Mouse (Mus musculus) natural killer cell, adult 2 months (primary cell): ENCODE measurements at regions not wholly inside any gene's neighbourhood (a gene's known extent, or its start where the extent isn't known, plus 50 kb on each side); places are given as distances from the start of the nearest gene placed in this dataset.
"Not testable (repeated sequence)": the region's sequence is repeated elsewhere in the genome, so short reads cannot be mapped to it uniquely, and the experiment has no call there.

Experiments
- DNase-seq, 2 experiments: peaks; one replicate each; pipeline ENCODE4 v3.0.0; 2022; ENCODE audit warnings: low spot score in 2 of 2

DNA sequence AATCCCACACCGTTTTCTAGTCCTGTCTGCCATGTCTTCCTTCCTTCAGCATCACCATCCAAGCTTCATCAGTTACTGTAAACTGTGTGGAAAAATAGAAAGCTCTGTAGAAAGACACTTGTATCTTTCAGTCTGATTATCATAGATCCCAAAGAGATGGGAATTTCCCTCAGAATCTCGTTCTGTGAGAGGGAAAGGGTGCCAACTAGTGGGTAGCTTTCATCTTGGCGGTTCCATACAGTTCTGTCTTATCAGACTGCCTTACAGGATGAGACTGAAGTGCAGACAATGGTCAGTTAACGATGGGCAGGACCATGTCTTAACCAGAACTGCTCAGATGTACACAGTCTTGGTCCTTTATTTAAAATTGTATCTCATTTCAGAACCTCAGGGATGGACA is 243.9 kb downstream of the Gadd45g start:
- DNase-seq = no peak

DNA sequence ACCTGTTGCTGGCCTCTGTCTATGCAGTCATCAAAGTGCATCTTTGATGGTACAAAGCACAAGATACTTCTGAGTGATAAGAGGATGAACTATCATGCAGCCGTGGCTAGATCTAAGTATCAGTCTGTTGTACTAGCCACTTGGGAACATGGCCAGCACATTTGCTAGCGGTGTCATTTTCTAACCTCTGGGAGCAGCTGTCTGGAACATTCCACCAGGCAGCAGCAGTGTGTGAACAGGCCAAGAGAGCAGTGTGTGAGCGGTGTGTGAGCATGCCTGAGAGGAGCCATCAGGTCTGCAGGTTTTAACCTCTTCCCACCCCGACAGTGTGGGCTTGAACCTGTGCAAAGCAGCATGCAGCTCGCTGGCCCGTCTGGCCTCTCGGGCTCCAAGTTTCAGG is 248.3 kb downstream of the Gadd45g start:
- no peak for DNase-seq

DNA sequence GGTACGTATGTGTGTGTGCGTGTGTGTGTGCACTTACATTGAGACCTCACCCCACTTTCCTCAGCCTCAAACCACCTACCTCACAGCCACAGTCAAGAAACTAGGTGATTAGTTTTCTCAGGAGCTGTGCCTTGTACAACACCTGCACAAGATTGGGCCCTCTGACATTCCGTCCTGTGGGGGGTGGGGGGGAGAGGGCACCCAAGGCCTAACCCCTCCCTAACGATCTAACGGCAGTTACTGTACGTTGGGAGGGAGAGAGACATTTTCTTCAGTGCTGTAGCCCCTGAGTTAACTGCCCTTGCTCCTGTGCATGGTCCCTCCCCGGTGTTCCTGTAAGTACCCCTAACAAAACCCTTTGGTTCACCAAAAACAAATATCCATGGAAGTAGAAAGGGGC is 250.0 kb downstream of the Gadd45g start:
- DNase-seq = no peak

DNA sequence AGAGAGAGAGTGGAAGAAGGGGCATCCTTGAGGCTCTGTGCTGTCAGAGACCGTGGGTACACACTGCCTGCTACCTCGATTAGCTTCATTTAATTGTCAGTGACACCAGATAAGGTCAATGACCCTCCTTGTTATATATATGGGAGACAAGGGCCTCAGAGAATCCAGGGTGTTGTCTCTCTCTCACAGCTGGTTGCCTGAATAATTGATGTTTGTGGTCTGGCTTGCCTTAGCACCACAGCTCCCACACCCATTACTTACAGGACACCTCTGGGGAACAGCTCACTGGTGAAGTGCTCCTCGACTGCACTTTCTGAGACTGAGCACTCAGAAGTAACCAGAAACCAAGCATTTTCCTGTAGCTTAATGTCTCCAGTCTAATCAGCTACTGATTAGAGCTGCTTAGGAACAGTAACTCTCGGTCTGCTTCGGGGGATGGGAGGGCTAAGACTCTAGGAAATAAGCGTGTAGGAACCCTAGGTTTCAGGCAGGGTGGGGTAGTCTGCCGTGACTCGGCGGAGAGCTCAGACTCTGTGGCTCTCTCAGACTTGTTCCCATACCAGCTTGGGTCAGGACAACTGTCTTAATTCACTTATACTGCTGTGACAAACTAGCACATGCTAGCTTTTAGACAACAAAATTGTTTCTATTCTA is 259.6 kb downstream of the Gadd45g start:
- DNase-seq = no peak

DNA sequence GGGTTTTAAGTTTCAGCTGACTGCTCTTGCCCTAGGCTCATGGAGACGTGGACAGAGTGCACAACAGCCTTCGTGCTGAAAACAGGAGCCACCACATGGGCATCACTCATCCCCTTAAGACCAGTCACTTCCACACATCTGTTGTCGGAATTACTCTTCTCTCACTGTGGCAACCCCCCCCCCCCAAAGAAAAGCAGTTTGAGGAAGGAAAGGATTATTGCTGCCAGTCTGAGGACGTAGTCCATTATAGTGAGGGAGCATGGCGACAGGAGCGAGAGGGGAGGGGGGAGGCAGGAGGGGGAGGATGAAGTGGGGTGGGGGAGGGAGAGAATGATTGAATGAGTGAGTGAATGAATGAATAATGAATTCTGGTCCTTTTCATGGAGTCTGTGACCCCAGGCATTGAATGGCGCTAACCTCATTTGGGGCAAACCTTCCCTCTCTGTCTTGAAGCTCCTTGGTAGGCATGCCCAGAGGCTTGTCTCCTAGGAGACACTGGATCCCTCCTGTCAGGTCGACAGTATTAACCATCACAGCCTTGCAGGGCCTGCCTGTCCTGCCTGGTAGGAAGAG is 262.0 kb downstream of the Gadd45g start:
- DNase-seq = no peak

DNA sequence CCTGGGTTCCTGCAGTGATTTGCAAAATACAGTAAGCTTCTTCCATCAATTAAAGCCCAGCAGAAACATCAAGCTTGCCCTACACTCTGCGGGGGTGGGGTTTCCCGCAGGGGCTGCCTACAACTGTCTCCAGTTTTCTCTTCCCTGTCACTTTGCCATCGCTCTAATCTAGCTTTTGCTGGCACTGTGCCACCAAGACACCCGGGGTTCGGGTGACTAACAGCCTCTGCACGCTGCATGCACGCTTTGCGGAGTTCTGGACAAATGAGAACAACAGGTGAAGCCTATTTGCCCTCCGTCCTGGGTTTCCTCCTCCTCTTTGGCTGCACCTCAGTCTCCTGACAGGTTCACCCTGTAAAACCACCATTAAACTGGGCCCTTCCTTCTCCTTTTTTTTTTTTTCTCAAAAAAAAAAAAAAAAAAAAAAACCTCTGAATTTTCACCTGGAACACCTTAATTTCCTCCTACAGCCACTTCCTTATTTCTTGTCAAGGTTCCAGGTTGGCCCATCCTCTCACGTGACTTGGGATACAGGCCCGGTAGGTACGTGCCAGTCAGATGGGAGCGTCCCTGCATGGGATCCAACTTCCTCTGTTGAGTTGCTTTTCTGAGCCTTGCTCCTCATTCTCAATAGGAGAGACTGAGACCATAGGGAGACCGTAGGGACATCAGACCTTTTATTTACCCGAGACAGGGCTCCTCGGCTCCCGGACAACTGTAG is 262.7 kb downstream of the Gadd45g start:
- no peak for DNase-seq

DNA sequence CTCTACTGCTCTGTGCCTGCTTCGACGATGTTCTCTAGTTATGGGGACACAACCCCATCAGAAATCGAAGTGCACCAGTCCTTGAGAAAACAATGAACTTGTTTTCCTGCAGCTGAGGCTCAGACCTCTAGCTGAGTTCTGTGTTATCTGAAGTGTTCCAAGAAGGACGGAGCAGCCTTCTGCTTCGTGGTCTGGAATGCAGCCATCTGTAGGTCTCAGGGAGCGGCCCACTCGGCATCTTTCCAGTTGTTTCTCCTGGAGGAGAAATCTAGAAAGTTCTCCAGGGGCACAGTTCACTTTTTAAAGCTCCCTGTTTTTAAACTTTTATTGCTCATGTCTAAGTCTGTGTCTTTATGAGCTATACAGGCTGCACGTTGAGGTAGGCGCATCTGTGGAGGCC is 264.3 kb downstream of the Gadd45g start:
- DNase-seq = no peak

DNA sequence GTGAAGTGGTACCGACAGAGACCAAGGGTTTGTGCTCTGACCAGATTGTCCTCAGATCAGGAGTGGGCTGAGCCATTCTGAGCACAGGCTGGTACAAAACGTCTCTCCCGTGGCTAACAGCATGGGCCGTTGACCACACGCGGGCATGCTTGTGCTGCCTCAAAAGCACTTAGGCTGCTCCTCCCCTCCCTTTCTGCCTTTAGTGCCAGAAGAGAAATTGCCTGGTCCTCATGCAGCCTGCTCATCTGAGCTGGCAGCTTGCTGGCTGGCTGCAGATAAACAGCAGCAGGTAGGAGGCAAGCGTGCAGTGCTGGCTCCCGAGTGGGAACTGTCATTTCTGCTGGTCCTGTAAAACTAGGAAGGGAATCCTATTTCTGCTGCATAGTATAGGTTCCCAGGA is 267.1 kb downstream of the Gadd45g start:
- no peak for DNase-seq

DNA sequence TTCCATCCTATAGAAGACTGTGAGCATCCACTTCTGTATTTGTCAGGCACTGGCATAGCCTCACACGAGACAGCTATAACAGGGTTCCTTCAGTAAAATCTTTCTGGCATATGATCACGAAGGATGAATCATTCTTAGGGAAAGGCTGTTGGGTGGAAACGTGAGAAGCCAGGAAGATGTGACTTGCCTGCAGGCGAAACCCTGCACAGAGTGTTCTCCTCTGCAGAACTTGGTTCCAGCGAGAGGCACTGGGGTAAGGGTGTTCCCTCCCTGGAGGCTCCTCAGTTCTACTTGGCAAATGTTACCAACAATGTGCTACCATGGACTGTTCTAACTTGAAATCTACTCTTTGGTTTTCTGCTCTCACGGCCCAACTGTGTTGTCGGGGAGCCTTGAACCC is 268.0 kb downstream of the Gadd45g start:
- DNase-seq = no peak

DNA sequence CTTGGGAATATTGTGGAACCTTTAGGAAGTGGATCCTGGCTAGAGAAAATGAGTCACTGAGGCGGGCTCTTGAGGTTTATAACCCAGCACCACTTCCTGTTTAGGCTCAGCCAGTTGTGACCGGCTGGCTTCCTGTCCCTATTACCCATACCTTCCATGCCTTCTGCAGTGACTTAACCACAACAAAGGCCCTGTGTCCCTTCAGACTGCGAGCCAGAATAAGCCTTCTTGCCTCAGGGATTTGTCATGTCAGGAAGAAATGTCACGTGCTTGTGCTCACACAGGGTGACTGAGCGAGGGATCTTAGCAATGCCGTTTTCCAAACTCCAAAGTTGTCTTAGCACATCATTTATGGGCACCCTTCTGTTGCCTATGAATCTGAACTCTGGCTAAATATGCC is 268.5 kb downstream of the Gadd45g start:
- DNase-seq = peak; percentile 9 to 44

DNA sequence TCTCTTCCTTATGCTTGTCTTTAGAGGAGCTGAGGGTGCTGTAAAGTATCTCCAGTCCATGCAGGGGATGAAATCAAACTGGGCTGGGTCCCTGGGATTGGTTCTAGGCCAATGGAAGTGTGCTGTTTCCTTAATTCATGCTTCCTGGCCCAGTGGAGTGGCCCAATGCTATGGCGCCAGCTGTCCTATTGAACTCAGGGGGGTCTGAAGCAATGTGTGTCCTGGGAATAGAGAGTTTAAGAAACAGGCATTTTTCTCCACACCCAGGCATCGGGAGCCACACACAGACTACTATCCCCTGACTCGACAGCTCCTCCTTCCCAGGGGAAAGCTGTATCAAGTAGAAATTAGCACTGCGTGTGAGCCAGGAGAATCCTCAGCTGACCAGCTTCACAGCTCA is 269.8 kb downstream of the Gadd45g start:
- DNase-seq = no peak

DNA sequence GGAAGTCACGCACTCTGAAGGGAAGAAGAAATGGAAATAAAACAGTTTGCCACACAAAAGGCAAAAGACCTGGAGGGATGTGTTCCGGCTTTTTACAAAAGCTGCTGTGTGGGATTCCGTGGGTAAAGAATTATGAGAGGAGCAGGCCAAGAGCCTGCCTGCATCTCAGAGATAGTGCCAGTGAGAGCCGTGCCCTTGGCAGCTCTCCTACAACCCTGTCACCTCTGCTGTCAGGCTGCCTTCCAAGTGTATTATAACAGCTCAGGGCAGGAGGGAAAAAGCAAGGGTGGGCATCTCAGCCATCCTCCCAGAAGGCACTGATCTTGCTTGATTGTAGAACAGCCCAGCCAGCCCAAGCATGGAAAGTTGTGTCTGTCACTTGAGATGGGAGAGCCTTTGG is 270.3 kb downstream of the Gadd45g start:
- DNase-seq = no peak

DNA sequence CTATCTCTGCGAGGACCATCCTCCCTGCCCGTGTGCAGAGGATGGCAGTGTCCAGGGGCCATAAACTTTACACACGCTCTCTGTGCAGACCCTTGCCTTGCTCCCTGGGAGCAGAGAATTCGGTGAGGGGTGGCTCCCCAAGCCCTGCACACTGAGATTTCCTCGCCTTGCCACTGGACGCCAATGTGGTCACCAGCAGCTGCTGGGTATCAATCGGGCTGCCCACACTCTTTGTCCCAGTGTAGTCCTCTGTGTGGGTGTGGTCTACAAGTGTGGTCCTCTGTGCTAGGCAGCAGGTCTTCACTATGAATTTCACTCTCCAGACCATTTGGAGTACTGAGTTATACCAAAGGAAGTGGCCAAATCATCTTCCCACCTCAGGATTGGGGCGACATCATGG is 274.3 kb downstream of the Gadd45g start:
- no peak for DNase-seq

DNA sequence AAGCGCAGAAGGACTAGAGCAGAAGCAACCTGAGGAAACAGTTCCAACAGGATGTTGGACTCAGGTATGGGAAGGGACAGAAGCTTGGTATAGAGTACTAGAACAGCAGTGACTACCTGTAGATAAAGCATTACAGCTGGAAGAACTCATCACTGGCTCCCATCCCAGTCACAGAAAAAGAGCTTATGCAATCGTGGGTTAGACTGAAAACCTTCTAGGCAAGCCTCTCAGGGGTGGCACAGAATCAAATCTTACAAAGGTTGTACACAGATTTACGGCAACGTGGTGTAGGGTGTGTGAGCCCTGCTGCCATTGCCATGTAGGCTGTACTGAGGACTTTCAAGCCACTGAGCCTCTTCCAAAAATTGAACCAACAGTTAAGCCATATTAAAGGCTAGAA is 278.6 kb downstream of the Gadd45g start:
- DNase-seq = no peak

DNA sequence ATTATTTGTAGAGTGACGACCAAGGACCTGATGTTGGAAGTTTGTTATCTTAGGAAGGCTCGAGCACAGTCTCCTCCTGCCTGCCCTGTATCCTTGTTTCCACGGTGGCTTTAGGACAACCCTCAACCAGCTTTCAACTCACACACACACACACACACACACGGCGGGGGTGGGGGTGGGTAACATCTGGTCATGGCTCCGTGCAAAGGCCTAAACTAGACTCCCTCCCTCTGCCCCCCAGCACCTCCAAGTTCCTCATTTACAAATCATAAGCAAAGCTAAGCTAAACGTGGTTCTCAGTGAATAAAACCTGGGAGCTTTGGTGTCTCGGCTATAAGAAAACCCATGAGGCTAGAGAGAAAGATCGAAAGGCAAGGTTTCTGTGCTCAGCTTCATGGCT is 281.3 kb downstream of the Gadd45g start:
- DNase-seq = no peak

DNA sequence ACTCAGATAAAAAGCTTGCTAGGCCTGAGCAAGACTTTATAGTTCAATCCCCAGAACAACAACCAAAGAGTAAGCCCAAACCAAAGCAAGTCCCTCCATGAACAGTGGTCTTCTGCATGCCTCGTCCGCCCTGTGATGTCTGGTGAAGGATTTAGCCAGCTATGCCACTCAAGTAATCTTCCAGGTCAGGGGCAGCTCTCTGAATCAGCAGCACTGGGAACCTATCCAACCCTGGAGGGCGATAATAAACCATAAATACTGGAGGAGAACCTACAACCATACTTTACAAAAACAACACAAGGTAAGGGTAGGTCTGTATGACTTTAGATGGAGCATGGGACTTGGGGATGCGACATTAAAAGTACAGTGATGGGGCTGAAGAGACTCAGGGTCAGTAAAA is 283.0 kb downstream of the Gadd45g start:
- no peak for DNase-seq

DNA sequence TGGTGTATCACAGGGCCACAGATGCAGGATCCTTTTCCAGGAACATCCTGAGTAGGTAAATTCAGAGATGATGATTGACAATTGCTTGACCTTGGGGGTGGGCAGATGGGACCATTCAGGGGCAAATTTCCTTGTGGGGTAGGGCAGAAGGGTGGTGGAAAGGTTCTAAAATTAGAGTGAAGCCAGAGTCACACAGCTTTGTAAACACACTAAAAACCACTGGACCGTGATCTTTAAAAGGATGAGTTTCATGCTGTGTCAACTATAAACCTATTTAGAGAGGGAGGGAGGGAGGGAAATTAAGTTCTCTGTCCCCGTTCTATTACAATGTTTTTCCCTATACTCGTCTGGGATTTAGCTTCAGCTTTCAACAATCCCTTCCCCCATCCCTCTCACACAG is 286.7 kb downstream of the Gadd45g start:
- DNase-seq = no peak

DNA sequence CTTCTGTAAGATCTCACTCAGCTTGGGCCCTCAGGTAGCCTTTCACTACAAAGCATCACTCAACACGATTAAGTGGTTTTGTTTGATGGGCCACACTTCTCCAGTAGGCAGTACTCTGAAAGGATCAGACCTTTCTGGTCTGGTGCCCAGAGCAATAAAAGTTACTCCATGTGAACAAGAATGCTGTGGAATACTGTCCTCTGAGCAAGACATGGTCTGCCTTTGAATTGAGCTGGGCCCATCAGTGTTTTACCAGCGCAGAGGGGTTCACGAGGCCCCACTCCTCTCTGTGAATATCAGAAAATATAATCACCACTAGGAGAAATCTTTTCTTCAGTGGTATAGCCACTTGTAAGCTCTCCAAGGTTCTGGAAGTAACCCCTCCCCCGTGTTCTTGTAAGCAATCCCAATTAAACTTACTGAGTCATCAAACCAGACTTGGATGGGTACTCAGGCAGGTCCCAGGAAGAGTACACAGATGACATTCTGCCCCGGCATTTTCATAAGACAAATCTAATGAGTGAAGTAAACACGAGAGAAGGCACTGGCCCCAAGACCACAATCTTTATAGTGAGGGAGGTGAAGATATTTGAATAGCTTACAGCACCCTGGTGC is 292.0 kb downstream of the Gadd45g start:
- DNase-seq = no peak

DNA sequence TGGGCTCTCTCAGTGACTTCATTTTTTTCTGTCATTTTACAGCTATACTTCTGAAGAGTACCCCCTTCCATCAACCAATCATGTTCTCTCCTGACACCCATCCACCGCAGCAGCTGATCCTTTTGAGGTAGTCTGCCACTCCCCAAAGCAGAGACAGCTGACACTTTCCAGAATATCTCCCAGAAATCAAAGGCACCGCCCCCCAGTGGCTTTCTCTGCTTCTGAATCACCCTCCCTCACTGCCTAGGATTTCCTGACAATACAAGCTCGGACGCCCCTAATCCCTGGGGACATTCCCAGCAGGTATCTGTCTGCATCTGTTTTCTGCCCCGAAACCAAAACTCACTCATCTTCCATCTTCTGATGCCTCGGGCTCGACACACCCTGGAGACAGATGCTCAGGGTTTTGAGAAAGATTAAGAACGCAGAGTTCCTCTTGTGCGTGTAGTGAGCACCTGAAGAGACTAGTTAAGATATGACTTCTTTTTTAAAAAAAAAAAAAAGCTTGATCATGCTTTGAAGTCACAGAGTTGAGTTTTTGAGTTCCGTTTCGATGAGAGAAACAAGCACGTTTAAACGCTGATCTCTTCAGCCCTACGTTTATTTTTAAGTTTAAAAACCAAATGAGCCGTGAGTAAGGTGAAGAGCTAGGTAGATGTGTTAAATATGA is 292.8 kb downstream of the Gadd45g start:
- no peak for DNase-seq

DNA sequence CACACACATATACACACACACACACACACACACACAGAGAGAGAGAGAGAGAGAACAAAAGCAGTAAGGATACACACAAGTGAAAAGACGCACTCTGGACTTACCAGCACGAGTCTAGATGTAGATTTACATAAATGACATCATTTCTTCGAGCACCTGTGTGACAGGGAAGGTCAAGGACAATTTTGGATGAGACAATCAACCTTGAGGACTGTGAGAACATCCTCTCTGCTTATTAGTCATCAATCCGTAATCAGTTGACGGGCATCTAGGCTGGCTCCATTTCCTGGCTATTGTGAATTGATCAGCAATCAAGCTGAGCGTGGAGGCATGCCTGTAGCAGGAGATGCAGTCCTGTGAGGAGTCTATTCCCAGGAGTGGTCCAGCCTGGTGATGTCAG is 293.7 kb downstream of the Gadd45g start:
- DNase-seq = no peak

DNA sequence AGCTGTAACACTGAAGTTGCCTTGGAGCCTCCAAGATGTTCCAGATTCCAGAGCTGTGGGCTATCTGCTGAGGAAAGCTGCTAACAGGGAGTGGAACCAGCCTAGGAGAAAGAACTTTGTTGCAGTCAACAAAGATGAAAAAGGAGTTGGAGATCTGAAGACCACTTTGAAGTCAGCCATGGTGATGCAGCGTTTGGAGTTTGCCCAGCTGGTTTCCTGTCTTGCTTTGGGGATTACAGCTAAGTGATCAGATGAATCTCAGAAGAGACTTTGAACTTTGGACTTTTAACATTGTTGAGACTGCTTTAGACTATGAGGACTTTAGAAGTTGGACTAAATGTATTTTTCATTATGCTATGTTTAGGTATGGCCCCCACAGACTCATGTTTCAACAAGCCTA is 297.6 kb downstream of the Gadd45g start:
- not testable (repeated sequence) for DNase-seq

DNA sequence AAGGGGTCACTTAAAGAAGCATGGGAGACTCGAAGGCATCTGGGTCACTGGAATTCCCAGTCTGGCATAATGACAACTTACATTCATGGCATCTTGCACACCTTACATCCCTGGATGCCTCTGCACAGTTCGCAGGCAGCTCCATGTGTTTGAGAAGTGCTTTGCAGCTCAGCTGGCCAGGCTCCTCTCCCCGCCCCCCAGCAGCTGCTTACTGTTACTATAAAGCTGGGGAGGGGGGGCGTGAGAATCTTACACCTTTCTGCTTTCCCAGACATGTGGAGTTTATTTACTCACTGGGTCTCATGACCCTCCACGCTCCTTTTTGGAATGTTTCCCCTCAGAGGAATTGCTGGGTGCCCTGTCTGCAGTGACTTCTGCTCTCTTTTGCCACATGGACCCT is 299.4 kb downstream of the Gadd45g start:
- no peak for DNase-seq

DNA sequence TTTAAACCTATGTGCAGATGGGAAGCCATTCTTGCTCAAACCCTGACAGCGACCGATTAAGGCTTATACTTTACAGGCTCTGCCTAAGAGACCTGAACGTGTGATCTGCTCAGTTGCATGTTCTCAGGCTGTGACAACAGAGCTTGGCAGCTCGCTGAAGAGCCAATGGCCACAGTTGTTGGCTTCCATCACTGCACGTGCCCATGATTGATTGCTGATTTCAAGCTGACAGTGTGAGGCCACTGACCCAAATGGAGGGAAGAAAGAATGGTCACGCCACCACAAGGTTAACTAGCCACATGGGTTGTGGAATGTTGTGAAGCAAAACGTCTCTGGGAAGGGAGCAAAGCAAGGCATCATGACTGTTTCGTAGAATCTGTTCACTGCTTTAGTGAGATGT is 303.8 kb downstream of the Gadd45g start:
- no peak for DNase-seq
